Mouse (Mus musculus) CH12F3 (cell line): ENCODE measurements around the gene Narf.

ENCODE experiments used
- in situ Hi-C: fragments of 300-500 bp; cut with MboI; formaldehyde crosslinking; loops from 2 replicates; pipeline ENCODE4 v1.14.3; 2020; ENCODE audit warnings: low sequenced_read_pairs

Narf gene

DNA sequence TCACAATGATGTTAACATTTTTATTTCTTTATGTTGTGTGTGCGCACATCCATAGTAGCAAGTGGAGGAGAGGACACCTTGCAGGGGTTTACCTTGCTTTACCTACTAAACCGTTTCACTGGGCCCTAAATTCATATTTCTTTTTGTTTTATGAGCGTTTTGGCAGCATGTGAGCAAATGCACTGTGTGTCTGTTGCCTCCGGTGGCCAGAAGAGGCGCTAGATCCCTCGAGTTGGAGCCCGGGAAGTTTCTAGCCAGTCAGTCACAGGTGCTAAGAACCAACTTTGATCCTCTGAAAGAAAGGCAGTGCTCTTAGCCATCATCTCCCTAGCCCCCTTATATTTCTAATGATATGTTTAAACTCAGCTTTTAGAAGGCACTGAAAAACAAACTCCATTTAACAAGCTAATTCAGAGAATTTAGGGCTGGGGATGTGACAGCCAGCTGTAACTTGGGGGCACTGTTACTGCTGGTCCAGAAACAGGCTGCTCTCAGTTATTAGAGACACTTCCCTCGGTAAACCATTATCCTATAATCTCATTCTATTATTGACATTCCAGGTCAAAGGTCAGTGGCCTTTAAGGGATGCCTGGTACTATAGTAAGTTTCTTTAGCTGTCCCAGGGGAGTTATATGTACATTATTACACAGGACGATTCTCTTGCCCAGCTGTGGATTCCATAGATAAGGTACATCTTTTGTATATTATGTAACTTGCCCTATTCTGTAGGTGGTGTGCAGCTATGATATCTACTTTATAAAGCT is 1.4 kb upstream of the Narf start:
- in situ Hi-C loops, result no loop called here

DNA sequence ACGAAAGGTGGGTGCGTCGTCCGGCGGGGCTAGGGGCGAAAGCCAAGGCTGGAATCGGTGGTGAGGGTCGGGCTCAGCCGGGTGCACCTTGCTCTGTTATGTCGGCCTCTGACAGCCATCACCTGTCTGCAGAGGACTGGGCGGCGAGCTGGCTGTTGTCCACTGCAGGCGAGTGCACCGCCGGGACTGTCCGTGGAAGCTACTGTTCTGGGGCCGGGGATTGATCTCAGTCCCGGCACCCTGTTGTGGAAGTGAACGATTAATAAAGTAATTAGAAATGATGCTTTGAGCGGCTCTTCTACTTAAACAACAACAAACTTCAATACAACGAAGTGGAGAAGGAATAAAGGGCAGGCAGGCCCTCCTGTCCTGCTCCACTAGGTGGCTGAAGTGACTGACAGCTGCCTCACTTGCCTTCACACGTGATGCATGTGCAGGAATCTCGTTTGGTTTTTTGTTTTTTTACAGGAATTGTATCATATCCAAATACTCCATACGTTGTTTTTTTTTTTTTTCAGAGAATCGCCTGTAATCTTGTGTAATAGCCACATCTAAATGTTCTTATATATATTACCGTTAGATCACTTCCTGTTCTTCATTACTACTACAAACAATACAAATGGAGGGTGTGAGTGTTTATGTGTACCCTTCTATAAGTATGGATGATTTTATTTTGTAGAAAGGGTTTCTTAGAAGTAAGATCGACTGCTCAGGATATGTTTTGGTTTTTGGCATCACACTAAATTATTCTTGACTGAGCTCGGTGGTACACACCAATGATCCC is 484 bp downstream of the Narf start:
- in situ Hi-C loops, result no loop called here

DNA sequence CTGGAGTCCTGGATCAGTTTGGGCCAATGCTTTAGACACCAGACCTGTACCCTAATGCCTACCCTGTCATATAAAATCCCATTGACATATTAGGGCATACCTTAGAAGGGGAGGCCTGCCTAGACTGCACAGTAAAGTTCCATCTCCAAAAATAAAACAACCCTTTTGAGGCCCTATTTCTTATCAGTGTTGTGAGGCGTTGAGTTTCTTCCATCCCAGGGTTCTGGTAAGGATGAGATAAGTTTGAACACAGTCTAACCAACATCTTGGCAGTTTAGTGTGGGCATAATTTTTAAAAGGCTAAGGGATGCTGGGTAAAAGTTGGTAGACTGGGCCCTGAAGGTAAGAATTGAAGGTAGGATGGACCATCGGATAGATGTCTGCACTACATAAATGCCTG is 2.6 kb downstream of the Narf start:
- in situ Hi-C loops, result no loop called here

DNA sequence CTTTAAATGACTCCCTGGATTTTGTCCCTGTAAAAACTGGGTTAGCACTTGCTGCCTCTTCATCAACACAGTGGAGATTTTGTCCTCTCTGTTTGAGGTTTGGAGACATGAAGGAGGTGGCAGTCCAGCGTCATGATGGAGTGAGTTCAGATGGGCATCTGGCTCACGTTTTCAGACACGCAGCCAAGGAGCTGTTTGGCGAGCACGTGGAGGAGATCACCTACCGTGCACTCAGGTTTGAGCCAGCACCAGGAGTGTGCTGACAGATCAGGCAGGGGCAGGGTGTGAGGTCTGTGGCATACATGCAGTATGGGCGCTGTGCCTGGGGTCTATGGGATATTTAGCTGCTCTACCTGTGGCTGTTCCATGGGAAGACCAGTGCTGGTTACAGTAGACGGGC is 13.1 kb downstream of the Narf start:
- in situ Hi-C loops, result no loop called here

DNA sequence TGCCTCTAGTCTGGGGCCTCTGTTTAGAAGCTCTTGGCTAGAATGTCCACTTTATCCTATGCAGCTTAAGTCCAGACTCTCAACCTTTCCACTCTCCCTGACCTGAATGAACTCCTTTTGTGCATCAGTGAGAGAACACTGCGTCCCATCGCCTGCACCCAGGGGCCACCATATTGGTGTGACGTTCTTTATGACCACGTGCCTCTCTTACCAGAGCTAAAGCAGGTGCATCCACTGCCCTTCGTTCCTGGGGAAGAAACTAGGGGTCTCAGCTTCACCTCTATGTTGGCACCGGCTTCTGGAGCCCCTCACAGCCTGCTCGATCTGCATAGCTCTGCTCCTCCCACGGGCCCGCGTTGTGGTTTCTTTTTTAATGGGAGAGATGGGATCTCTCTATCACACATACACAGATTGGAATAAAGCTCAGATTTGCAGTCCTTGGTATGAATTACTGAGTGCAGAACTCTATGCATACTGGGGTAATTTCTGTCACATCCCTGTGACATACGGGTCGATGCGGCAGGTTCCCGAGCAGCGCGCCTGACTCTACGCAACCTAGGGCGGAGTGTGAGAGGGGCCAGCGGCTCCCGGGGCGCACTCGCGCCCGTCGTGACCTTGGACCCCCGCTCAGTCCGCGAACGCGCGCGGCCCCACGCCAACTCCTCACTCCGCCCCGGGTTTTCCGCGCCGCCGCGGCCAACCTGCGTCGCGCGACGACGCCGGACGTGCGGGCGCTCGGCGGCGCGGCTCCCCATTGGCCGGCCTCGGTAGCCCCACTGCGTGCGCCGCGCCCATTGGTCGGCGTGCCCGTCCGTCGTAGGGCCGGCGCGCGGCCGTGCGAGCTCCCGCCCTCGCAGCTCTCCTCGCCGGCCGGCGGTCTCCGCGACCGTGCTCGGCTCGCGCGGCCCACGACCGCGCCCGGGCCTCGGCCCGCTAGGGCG is 22.4 kb downstream of the Narf start, which contains the start of gene Foxk2:
Gene Foxk2 (plus strand): TSS at position 831 of the 941 bp plus-strand sequence.
- in situ Hi-C loops, result no loop called here

DNA sequence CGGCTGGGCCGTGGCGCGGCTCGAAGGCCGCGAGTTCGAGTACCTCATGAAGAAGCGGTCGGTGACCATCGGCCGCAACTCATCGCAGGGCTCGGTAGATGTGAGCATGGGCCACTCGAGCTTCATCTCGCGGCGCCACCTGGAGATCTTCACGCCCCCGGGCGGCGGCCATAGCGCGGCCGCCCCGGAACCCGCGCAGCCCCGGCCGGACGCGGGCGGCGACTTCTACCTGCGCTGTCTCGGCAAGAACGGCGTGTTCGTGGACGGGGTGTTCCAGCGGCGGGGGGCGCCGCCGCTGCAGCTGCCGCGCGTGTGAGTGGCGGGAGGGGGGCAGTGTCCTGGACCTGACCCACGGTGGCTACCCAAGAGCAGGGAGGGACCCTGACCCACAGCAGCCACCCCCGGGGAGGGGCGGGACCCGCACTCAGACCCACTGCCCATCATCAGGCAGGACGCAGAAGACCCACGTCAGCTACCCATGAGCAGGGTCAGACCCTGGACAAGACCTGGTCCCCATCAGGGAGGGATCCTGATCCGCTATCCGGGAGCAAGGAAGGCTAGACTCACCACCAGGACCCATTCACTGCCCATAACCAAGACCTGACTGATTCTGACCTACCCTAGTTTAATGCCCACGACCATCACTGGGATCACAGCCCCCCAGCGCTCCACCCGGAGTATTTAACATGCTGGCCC is 23.3 kb downstream of the Narf start:
- in situ Hi-C loops, result no loop called here

- in situ Hi-C loops, result no loop called here
Measured at GRCm38 (mm10) chr11:121261074-121261473, 24.0 kb downstream of the Narf start.

DNA sequence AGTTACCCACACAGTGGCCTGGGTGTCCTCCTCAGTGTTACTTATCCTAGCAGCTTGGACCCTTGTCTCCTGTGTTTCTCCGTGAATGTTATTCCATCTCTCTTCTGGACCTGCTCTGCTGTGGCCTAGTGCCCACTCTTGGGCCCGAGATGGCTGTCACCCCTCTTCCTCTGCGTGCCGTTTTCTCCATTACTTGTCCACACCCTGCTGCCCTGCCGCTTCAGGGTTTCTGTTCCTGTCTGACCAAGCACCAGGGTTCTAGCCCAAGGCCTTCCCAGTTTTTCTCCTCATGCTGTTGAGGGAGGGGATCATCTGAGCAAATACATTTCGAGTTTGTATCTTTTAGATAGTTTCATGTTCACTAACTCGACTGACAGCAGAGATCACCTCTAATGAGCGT is 40.5 kb downstream of the Narf start:
- in situ Hi-C loops, result no loop called here

DNA sequence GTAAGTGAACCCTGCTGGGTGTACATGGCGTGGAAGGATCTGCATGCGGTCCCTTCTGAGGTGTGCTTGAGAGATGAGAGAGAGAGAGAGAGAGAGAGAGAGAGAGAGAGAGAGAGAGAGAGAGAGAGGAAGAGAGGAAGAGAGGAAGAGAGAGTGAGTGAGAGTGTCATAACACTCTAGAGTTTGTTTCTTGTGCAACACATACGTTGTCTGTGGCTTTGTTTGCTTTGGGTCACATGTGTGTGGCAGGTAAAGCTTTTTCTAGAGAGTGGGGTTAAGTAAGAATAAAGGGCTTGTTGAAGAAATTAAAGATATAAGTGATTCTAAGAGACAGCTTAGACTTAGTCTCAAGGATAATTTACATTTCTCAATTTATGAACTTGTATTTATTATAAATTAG is 41.0 kb downstream of the Narf start:
- in situ Hi-C loops, result no loop called here

DNA sequence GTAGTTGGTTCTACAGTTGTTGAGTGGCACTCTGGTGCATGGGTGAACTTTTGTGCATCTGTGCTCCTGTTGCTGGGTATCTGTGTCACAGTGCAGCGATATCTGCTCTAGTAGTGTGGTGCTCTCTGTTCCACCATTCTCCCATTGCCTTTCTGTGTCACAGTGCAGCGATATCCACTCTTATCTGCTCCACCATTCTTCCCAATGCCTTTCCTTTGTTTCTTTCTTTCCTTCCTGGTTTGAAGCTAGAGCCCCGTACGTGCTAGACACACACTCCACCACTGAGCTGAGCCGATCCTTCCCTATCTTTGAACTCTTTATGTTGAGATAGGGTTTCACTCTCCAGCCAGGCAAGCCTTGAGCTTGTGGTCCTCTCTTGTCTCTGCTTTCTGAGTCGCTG is 45.9 kb downstream of the Narf start:
- in situ Hi-C loops, result no loop called here

GRCm38 (mm10) chr11:121289859-121290258 is 52.8 kb downstream of the Narf start:
- in situ Hi-C loops, result no loop called here

- in situ Hi-C loops, result no loop called here
Measured at GRCm38 (mm10) chr11:121294771-121295170, 57.7 kb downstream of the Narf start.

GRCm38 (mm10) chr11:121298493-121298892 is 61.4 kb downstream of the Narf start:
- in situ Hi-C loops, result no loop called here

DNA sequence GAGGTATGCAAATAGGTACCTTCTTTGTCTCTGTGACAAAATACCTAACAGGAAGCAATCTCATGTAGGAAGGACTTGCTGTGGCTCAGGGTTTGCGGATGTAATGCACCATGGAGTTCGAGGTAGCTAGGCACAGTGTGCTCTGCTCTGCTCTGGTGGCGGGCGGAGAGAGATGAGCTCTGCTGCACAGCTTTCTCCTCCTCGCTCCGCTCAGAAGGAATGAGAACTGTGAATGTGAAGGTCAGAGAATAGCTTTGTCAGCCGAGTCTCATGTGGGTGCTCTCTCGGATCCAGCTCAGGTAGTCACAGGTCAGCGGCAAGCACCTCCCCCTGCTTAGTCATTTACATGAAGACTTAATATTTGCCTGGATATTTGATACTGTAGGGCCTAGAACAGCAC is 63.2 kb downstream of the Narf start:
- in situ Hi-C loops, result no loop called here

DNA sequence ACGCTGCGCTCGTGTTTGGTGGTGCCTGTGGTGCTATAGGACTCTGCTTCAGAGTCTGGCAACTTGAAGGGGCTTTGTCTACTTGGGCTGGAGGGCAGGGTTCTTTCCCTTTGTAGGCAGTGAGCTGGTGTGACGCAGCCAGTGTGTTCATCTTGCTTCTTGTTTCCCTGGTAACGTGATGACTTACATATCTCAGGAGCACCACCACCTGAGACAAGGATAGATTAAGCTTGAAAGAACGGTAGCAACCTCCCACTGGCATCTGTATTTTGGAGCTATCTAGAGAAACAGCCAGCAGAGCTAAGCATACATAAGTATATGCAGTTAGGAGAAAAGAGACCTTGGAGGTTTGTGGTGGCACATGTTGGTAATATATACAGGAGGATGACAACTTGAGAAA is 68.3 kb downstream of the Narf start:
- in situ Hi-C loops, result no loop called here
